Mouse (Mus musculus) heart, adult 2 months (tissue): ENCODE data around the gene Cavin1. TPM values are rescaled to one million over a fixed set of nuclear protein-coding genes. Genes with fewer than 3 reads are reported as not detected.
A peak's percentile ranks its signal among the peaks of the same experiment; 100 is the strongest.

Experiments
- DNase-seq, 2 experiments: peaks; one replicate each; pipeline ENCODE4 v3.0.0; 2021
- H3K27ac ChIP-seq: fragments of 200-600 bp; 2 replicates; pipeline ENCODE4 v1.8.1; 2022
- H3K27me3 ChIP-seq: fragments of 200-500 bp; 2 replicates; pipeline ENCODE4 v1.6.1; 2012; ENCODE audit warnings: mild to moderate bottlenecking, low read length, inconsistent platforms, mixed read lengths; ENCODE audit not compliant: control insufficient read depth, insufficient read depth
- H3K36me3 ChIP-seq: fragments of 200-500 bp; 2 replicates; pipeline ENCODE4 v1.6.1; 2012; ENCODE audit warnings: low read length, inconsistent platforms; ENCODE audit not compliant: control insufficient read depth, insufficient read depth
- H3K4me1 ChIP-seq: fragments of 200-500 bp; 2 replicates; pipeline ENCODE4 v1.6.1; 2011; ENCODE audit warnings: low read length; ENCODE audit not compliant: control insufficient read depth, insufficient read depth
- H3K4me3 ChIP-seq: fragments of 200-600 bp; 2 replicates; pipeline ENCODE4 v1.8.1; 2022
- H3K79me2 ChIP-seq: fragments of 200-500 bp; replicated peaks from 2 replicates; pipeline ENCODE4 v1.6.1; 2012; ENCODE audit warnings: mild to moderate bottlenecking, inconsistent platforms, low read length, moderate library complexity, mixed read lengths; ENCODE audit not compliant: control insufficient read depth, insufficient read depth
- H3K9ac ChIP-seq: fragments of 200-500 bp; 2 replicates; pipeline ENCODE4 v1.6.1; 2012; ENCODE audit warnings: low read depth, mild to moderate bottlenecking, control low read depth, inconsistent platforms, low read length, mixed read lengths
- CTCF ChIP-seq: fragments of 200-600 bp; IDR thresholded peaks from 2 replicates; pipeline ENCODE4 v1.8.1; 2022; ENCODE audit warnings: antibody characterized with exemption, mild to moderate bottlenecking, moderate library complexity
- EP300 ChIP-seq: fragments of 200-500 bp; IDR thresholded peaks from 2 replicates; pipeline ENCODE4 v1.6.1; 2011; ENCODE audit warnings: low read depth, low read length, control low read depth; ENCODE audit not compliant: insufficient read depth
- POLR2A ChIP-seq: fragments of 200-500 bp; IDR thresholded peaks from 2 replicates; pipeline ENCODE4 v1.6.1; 2011; ENCODE audit warnings: mild to moderate bottlenecking, low read depth, low read length, control low read depth; ENCODE audit not compliant: insufficient read depth
- WGBS: fragments of 180-500 bp; shearing (Covaris S2); methylation state at CpG from one replicate; pipeline ENCODE4 v1.1.7; 2018; 5-methylcytosine and 5-hydroxymethylcytosine counted together
- intact Hi-C: fragments of 180-260 bp; cut with DNase I; formaldehyde crosslinking; loops from one replicate; pipeline ENCODE4 v1.15.1; 2025
- long read RNA-seq: library from polyadenylated mRNA; stranded (forward); transcript quantifications from one replicate; pipeline ENCODE4 v2.0.0, GENCODE M21; 2021
- polyA plus RNA-seq: library from polyadenylated mRNA; depleted of rRNA; stranded (reverse); fragments of >200 nt; gene quantifications from 2 replicates; pipeline ENCODE4 v1.2.3, GENCODE M21; 2012; rRNA removed
- total RNA-seq, 2 experiments: library from RNA; stranded (reverse); gene quantifications; 2 replicates each; pipeline ENCODE4 v1.2.3; 2021

Gene Cavin1
- total RNA-seq (100 to 1,000 TPM; 219 to 225 TPM), polyA plus RNA-seq (114 and 135 TPM in 2 replicates)
- long read RNA-seq, transcript Cavin1-201 (2 exons, 3,491 nt) = major isoform, 13 of 47 reads
- long read RNA-seq, transcript Cavin1-202 (2 exons, 658 nt) = minor isoform, 6 of 47 reads
- long read RNA-seq, partial matches to known transcripts = 0 of 47 reads
- long read RNA-seq, other reads (novel, unspliced or antisense) = 28 of 47 reads

GRCm38 (mm10) chr11:100970557-100970937 is at the start of gene Cavin1:
Cavin1 (minus strand) TSS chr11:100970887.
- Histone ChIP-seq H3K27ac (peak within 1 kb of the TSS; percentile 100), H3K79me2 (peaks cover 5% of the 10 kb centered on the region; the same call in 1 of the 2 replicates), H3K36me3 (peaks cover 5% of the 10 kb centered on the region), H3K9ac (peak within 1 kb of the TSS; percentile 82), H3K4me3 (peak within 1 kb of the TSS; percentile 99), H3K27me3 (no peaks in the 10 kb centered on the region), H3K4me1 (peaks cover 15% of the 10 kb centered on the region)
- intact Hi-C loops = no loop called here
- TF ChIP-seq POLR2A (peak; percentile 100), CTCF (no peak), EP300 (peak; percentile 79; the same call in 1 of the 2 replicates)
- WGBS = under 1% methylated on average over 20 of the region's 20 CpGs
- peak; percentile 99 for DNase-seq

- Histone ChIP-seq H3K36me3 (peaks cover 21% of the 10 kb centered on the region), H3K9ac (no peak overlapping the region), H3K27me3 (no peaks in the 10 kb centered on the region), H3K4me1 (peaks cover 7% of the 10 kb centered on the region), H3K79me2 (peaks cover 5% of the 10 kb centered on the region; the same call in 1 of the 2 replicates), H3K4me3 (no peak overlapping the region), H3K27ac (no peak overlapping the region)
- TF ChIP-seq POLR2A (no peak), CTCF (no peak), EP300 (no peak)
- intact Hi-C loops = no loop called here
- 68% methylated on average over 6 of the region's 6 CpGs for WGBS
- DNase-seq = no peak
These were observed 41.0 kb upstream of the Cavin1 start for GRCm38 (mm10) chr11:101011641-101012040.

- TF ChIP-seq EP300 (no peak), POLR2A (no peak), CTCF (peak; percentile 28)
- H3K27ac ChIP-seq = peak overlapping the region; percentile 94
- peak overlapping the region; percentile 88 for H3K9ac ChIP-seq
- WGBS = 1% methylated on average over 29 of the region's 29 CpGs
- DNase-seq = peak; percentile 19 to 33
- H3K36me3 ChIP-seq = peaks cover 17% of the 10 kb centered on the region
- intact Hi-C loops = loop anchor here (2.0 kb wide), 2 partner anchors 27 to 47 kb away; no protein-coding TSS in a partner anchor
- no peaks in the 10 kb centered on the region for H3K27me3 ChIP-seq
- H3K4me1 ChIP-seq = peaks cover 7% of the 10 kb centered on the region
- peak overlapping the region; percentile 70 for H3K4me3 ChIP-seq
- peaks cover 5% of the 10 kb centered on the region; the same call in 1 of the 2 replicates for H3K79me2 ChIP-seq
These were observed 39.4 kb upstream of the Cavin1 start for GRCm38 (mm10) chr11:101009888-101010784.

GRCm38 (mm10) chr11:101009046-101009887 is 38.6 kb upstream of the Cavin1 start, which contains the start of gene Atp6v0a1:
Atp6v0a1 (plus strand) TSS chr11:101009452.
- 1% methylated on average over 44 of the region's 44 CpGs for WGBS
- Histone ChIP-seq H3K4me3 (peak within 1 kb of the TSS; percentile 70), H3K4me1 (peaks cover 7% of the 10 kb centered on the region), H3K27ac (peak within 1 kb of the TSS; percentile 94), H3K79me2 (peaks cover 5% of the 10 kb centered on the region; the same call in 1 of the 2 replicates), H3K9ac (peak within 1 kb of the TSS; percentile 88), H3K36me3 (peaks cover 15% of the 10 kb centered on the region), H3K27me3 (no peaks in the 10 kb centered on the region)
- peak; percentile 97 for DNase-seq
- TF ChIP-seq POLR2A (peak; percentile 97), EP300 (peak; percentile 64; the same call in 1 of the 2 replicates), CTCF (no peak)
- intact Hi-C loops = loop anchor here (2.0 kb wide), 2 partner anchors 26 to 48 kb away; no protein-coding TSS in a partner anchor

GRCm38 (mm10) chr11:101008206-101009045 is 37.7 kb upstream of the Cavin1 start:
- no peaks in the 10 kb centered on the region for H3K27me3 ChIP-seq
- intact Hi-C loops = loop anchor here (2.0 kb wide), 2 partner anchors 26 to 48 kb away; no protein-coding TSS in a partner anchor
- peak overlapping the region; percentile 70 for H3K4me3 ChIP-seq
- peaks cover 15% of the 10 kb centered on the region for H3K36me3 ChIP-seq
- H3K9ac ChIP-seq = peak overlapping the region; percentile 57; the same call in 1 of the 2 replicates
- no peak for TF ChIP-seq EP300
- no peak for TF ChIP-seq CTCF
- no peak for TF ChIP-seq POLR2A
- 22% methylated on average over 14 of the region's 14 CpGs for WGBS
- peak overlapping the region; percentile 94 for H3K27ac ChIP-seq
- DNase-seq = peak in 1 of 2 experiments; percentile 37
- 0 out of 2 replicates have a peak, but pooled peaks cover 2% of the 10 kb centered on the region for H3K79me2 ChIP-seq
- H3K4me1 ChIP-seq = peaks cover 7% of the 10 kb centered on the region
